Mouse (Mus musculus): ENCODE measurements around the gene Tmem129. TPM values are rescaled to one million over a fixed set of nuclear protein-coding genes. Genes with fewer than 3 reads are reported as not detected.

The Tmem129 gene
- polyA plus RNA-seq (2014; fragmentation: Nextera tagmentation; extraction: Ambion mirVana): 35.4 and 38.3 TPM in 2 replicates

- H3K27ac ChIP-seq (replicated peaks in 1 of 2; ENCODE audit: control insufficient read depth in 1 of 2, insufficient read depth in 1 of 2, low read depth in 2 of 2, low read length in 2 of 2): peak within 1 kb of the TSS; percentile 95 to 99
- H3K36me3 ChIP-seq (ENCODE audit: control insufficient read depth, insufficient read depth, low read length): peaks cover 58% of the 10 kb centered on the region
- ATAC-seq (ENCODE audit: insufficient number of reproducible peaks, insufficient read depth, low FRiP score, low read depth): peak; percentile 95
- H3K27me3 ChIP-seq (ENCODE audit: control insufficient read depth, insufficient read depth, low read length): no peaks in the 10 kb centered on the region
- H3K9me3 ChIP-seq (ENCODE audit: control insufficient read depth, low read length): no peaks in the 10 kb centered on the region
- under 1% methylated on average over 60 of the region's 60 CpGs for WGBS
- peak within 1 kb of the TSS; percentile 81 for H3K9ac ChIP-seq (ENCODE audit: low read length)
- peaks cover 7 to 33% of the 10 kb centered on the region in 2 experiments for H3K4me1 ChIP-seq (ENCODE audit: control insufficient read depth in 2 of 2, insufficient read depth in 2 of 2, low read length in 2 of 2)
- H3K4me3 ChIP-seq (ENCODE audit: control insufficient read depth in 1 of 2, insufficient read depth in 1 of 2, low read depth in 1 of 2, low read length in 2 of 2): peak within 1 kb of the TSS; percentile 77 to 91
- peak within 1 kb of the TSS; percentile 92 for H3K4me2 ChIP-seq (ENCODE audit: low read length)
These were observed at the start of gene Tmem129, which contains the start of gene Tacc3 for GRCm38 (mm10) chr5:33657787-33658663. TSS of gene Tmem129 (minus strand) at chr5:33658416. TSS of gene Tacc3 (plus strand) at chr5:33658128.

GRCm38 (mm10) chr5:33707163-33707562, 48.9 kb upstream of the Tmem129 start:
- no peak for ATAC-seq (ENCODE audit: insufficient number of reproducible peaks, insufficient read depth, low FRiP score, low read depth)
- H3K36me3 ChIP-seq (ENCODE audit: control insufficient read depth, insufficient read depth, low read length): no peaks in the 10 kb centered on the region
- H3K9me3 ChIP-seq (ENCODE audit: control insufficient read depth, low read length): no peaks in the 10 kb centered on the region
- H3K4me2 ChIP-seq (ENCODE audit: low read length): no peak overlapping the region
- no peaks in the 10 kb centered on the region for H3K27me3 ChIP-seq (ENCODE audit: control insufficient read depth, insufficient read depth, low read length)
- 29% methylated on average over 4 of the region's 4 CpGs for WGBS
- no peak overlapping the region for H3K4me3 ChIP-seq (ENCODE audit: control insufficient read depth in 1 of 2, insufficient read depth in 1 of 2, low read depth in 1 of 2, low read length in 2 of 2)
- H3K4me1 ChIP-seq (ENCODE audit: control insufficient read depth in 2 of 2, insufficient read depth in 2 of 2, low read length in 2 of 2): peaks cover 23 to 29% of the 10 kb centered on the region in 2 experiments
- no peak overlapping the region for H3K27ac ChIP-seq (replicated peaks in 1 of 2; ENCODE audit: control insufficient read depth in 1 of 2, insufficient read depth in 1 of 2, low read depth in 2 of 2, low read length in 2 of 2)
- no peak overlapping the region for H3K9ac ChIP-seq (ENCODE audit: low read length)

GRCm38 (mm10) chr5:33706350-33706629, 48.1 kb upstream of the Tmem129 start:
- no peaks in the 10 kb centered on the region for H3K9me3 ChIP-seq (ENCODE audit: control insufficient read depth, low read length)
- H3K36me3 ChIP-seq (ENCODE audit: control insufficient read depth, insufficient read depth, low read length): no peaks in the 10 kb centered on the region
- ATAC-seq (ENCODE audit: insufficient number of reproducible peaks, insufficient read depth, low FRiP score, low read depth): no peak
- H3K9ac ChIP-seq (ENCODE audit: low read length): no peak overlapping the region
- H3K4me1 ChIP-seq (ENCODE audit: control insufficient read depth in 2 of 2, insufficient read depth in 2 of 2, low read length in 2 of 2): peaks cover 23 to 29% of the 10 kb centered on the region in 2 experiments
- H3K27ac ChIP-seq (replicated peaks in 1 of 2; ENCODE audit: control insufficient read depth in 1 of 2, insufficient read depth in 1 of 2, low read depth in 2 of 2, low read length in 2 of 2): no peak overlapping the region
- WGBS: 71% methylated on average over 1 of the region's 1 CpGs
- no peaks in the 10 kb centered on the region for H3K27me3 ChIP-seq (ENCODE audit: control insufficient read depth, insufficient read depth, low read length)
- no peak overlapping the region for H3K4me2 ChIP-seq (ENCODE audit: low read length)
- no peak overlapping the region for H3K4me3 ChIP-seq (ENCODE audit: control insufficient read depth in 1 of 2, insufficient read depth in 1 of 2, low read depth in 1 of 2, low read length in 2 of 2)

GRCm38 (mm10) chr5:33705612-33706349, 47.6 kb upstream of the Tmem129 start:
- H3K4me1 ChIP-seq (ENCODE audit: control insufficient read depth in 2 of 2, insufficient read depth in 2 of 2, low read length in 2 of 2): peaks cover 23 to 29% of the 10 kb centered on the region in 2 experiments
- no peaks in the 10 kb centered on the region for H3K9me3 ChIP-seq (ENCODE audit: control insufficient read depth, low read length)
- H3K4me2 ChIP-seq (ENCODE audit: low read length): peak overlapping the region; percentile 26
- 0 out of 2 replicates have a peak, but pooled peaks have one; percentile 4 for ATAC-seq (ENCODE audit: insufficient number of reproducible peaks, insufficient read depth, low FRiP score, low read depth)
- H3K27ac ChIP-seq (replicated peaks in 1 of 2; ENCODE audit: control insufficient read depth in 1 of 2, insufficient read depth in 1 of 2, low read depth in 2 of 2, low read length in 2 of 2): peak overlapping the region; percentile 12 to 26; a peak in 2 of 4 replicates
- H3K4me3 ChIP-seq (ENCODE audit: control insufficient read depth in 1 of 2, insufficient read depth in 1 of 2, low read depth in 1 of 2, low read length in 2 of 2): no peak overlapping the region
- H3K9ac ChIP-seq (ENCODE audit: low read length): no peak overlapping the region
- WGBS: 32% methylated on average over 9 of the region's 9 CpGs
- H3K27me3 ChIP-seq (ENCODE audit: control insufficient read depth, insufficient read depth, low read length): no peaks in the 10 kb centered on the region
- H3K36me3 ChIP-seq (ENCODE audit: control insufficient read depth, insufficient read depth, low read length): no peaks in the 10 kb centered on the region

GRCm38 (mm10) chr5:33704945-33705611, 46.9 kb upstream of the Tmem129 start:
- Histone ChIP-seq H3K27me3 (ENCODE audit: control insufficient read depth, insufficient read depth, low read length) (no peaks in the 10 kb centered on the region), H3K9ac (ENCODE audit: low read length) (no peak overlapping the region), H3K27ac (replicated peaks in 1 of 2; ENCODE audit: control insufficient read depth in 1 of 2, insufficient read depth in 1 of 2, low read depth in 2 of 2, low read length in 2 of 2) (peak overlapping the region in 1 of 2 experiments; percentile 26; a peak in 1 of 4 replicates), H3K9me3 (ENCODE audit: control insufficient read depth, low read length) (no peaks in the 10 kb centered on the region), H3K4me2 (ENCODE audit: low read length) (peak overlapping the region; percentile 26), H3K4me1 (ENCODE audit: control insufficient read depth in 2 of 2, insufficient read depth in 2 of 2, low read length in 2 of 2) (peaks cover 27 to 32% of the 10 kb centered on the region in 2 experiments), H3K4me3 (ENCODE audit: control insufficient read depth in 1 of 2, insufficient read depth in 1 of 2, low read depth in 1 of 2, low read length in 2 of 2) (no peak overlapping the region), H3K36me3 (ENCODE audit: control insufficient read depth, insufficient read depth, low read length) (no peaks in the 10 kb centered on the region)
- WGBS: 7% methylated on average over 11 of the region's 11 CpGs
- no peak for ATAC-seq (ENCODE audit: insufficient number of reproducible peaks, insufficient read depth, low FRiP score, low read depth)

- no peaks in the 10 kb centered on the region for H3K36me3 ChIP-seq (ENCODE audit: control insufficient read depth, insufficient read depth, low read length)
- H3K4me1 ChIP-seq (ENCODE audit: control insufficient read depth in 2 of 2, insufficient read depth in 2 of 2, low read length in 2 of 2): peaks cover 32 to 38% of the 10 kb centered on the region in 2 experiments
- WGBS: 69% methylated on average over 8 of the region's 8 CpGs
- H3K9ac ChIP-seq (ENCODE audit: low read length): no peak overlapping the region
- H3K27me3 ChIP-seq (ENCODE audit: control insufficient read depth, insufficient read depth, low read length): no peaks in the 10 kb centered on the region
- H3K4me3 ChIP-seq (ENCODE audit: control insufficient read depth in 1 of 2, insufficient read depth in 1 of 2, low read depth in 1 of 2, low read length in 2 of 2): no peak overlapping the region
- no peak for ATAC-seq (ENCODE audit: insufficient number of reproducible peaks, insufficient read depth, low FRiP score, low read depth)
- H3K27ac ChIP-seq (replicated peaks in 1 of 2; ENCODE audit: control insufficient read depth in 1 of 2, insufficient read depth in 1 of 2, low read depth in 2 of 2, low read length in 2 of 2): no peak overlapping the region
- no peak overlapping the region for H3K4me2 ChIP-seq (ENCODE audit: low read length)
- H3K9me3 ChIP-seq (ENCODE audit: control insufficient read depth, low read length): no peaks in the 10 kb centered on the region
These were observed 45.8 kb upstream of the Tmem129 start for GRCm38 (mm10) chr5:33703999-33704398.

GRCm38 (mm10) chr5:33701832-33702231, 43.6 kb upstream of the Tmem129 start:
- Histone ChIP-seq H3K4me1 (ENCODE audit: control insufficient read depth in 2 of 2, insufficient read depth in 2 of 2, low read length in 2 of 2) (peaks cover 30 to 37% of the 10 kb centered on the region in 2 experiments), H3K36me3 (ENCODE audit: control insufficient read depth, insufficient read depth, low read length) (no peaks in the 10 kb centered on the region), H3K27me3 (ENCODE audit: control insufficient read depth, insufficient read depth, low read length) (peaks cover under 1% of the 10 kb centered on the region), H3K4me3 (ENCODE audit: control insufficient read depth in 1 of 2, insufficient read depth in 1 of 2, low read depth in 1 of 2, low read length in 2 of 2) (no peak overlapping the region), H3K9me3 (ENCODE audit: control insufficient read depth, low read length) (no peaks in the 10 kb centered on the region), H3K9ac (ENCODE audit: low read length) (no peak overlapping the region), H3K4me2 (ENCODE audit: low read length) (no peak overlapping the region), H3K27ac (replicated peaks in 1 of 2; ENCODE audit: control insufficient read depth in 1 of 2, insufficient read depth in 1 of 2, low read depth in 2 of 2, low read length in 2 of 2) (no peak overlapping the region)
- no peak for ATAC-seq (ENCODE audit: insufficient number of reproducible peaks, insufficient read depth, low FRiP score, low read depth)
- WGBS: 79% methylated on average over 11 of the region's 11 CpGs

All from heart, embryonic 14.5 days (tissue).